Comparison of ENCODE assay signal across 29 mouse cellular contexts in genomic region chr13:37240048-37240447, GRCm38 (mm10).
DNase-seq lines count a peak whose midpoint lies in the region; ATAC-seq and TF ChIP-seq lines count a peak whose summit lies in the region.
"Had no signal": no experiment of that assay in that cellular context is flagged by ENCODE, and none has a peak within 500 bp of the region (broad histone marks: within the 10 kb centered on the region; RNA-seq: fewer than 3 reads in every experiment).

No protein-coding gene starts in this region.

- no peak for TF ChIP-seq CTCF in cerebellum, adult 2 months (IDR thresholded peaks at IDR 0.05; ENCODE audit: borderline replicate concordance, insufficient read depth, low read depth, low read length)

- ATAC-seq in forebrain, embryonic 13.5 days, result peak; percentile 63; the same call in 1 of the 2 replicates
- ATAC-seq in forebrain, embryonic 12.5 days (ENCODE audit: low FRiP score), result no peak
- ATAC-seq: intestine, embryonic 16.5 days; liver, embryonic 12.5 days; liver, postnatal 0 days; midbrain, embryonic 16.5 days had no signal

- H3K9me3 ChIP-seq in forebrain, embryonic 13.5 days (replicated peaks), result no peaks in the 10 kb centered on the region
- H3K9me3 ChIP-seq in forebrain, embryonic 12.5 days, result no peaks in the 10 kb centered on the region
- H3K9me3 ChIP-seq: G1E; hindbrain, embryonic 13.5 days; liver, embryonic 12.5 days had no signal

- no peak overlapping the region for H3K9ac ChIP-seq in forebrain, embryonic 13.5 days
- H3K9ac ChIP-seq in forebrain, embryonic 12.5 days, result no peak overlapping the region
- H3K9ac ChIP-seq: hindbrain, embryonic 13.5 days; liver, embryonic 12.5 days; liver, postnatal 0 days had no signal

- DNase-seq in cerebellum, adult 2 months, result peak; percentile 8 to 15
- no peak for DNase-seq in cerebellum, postnatal 4 days (ENCODE audit: low spot score in 2 of 2)
- peak; percentile 24 for DNase-seq in layer of hippocampus, adult 9-11 months
- DNase-seq in layer of hippocampus, adult 11-12 months (ENCODE audit: low spot score), result no peak
- peak; percentile 44 for DNase-seq in brain, adult 2 months (ENCODE audit: low read depth, low spot score)
- no peak for DNase-seq in urinary bladder, postnatal 25 days (ENCODE audit: low spot score)
- DNase-seq: adrenal gland, adult 8-10 months; gastrocnemius, adult 2 months; gastrocnemius, postnatal 36 days; heart, adult 18-20 months; heart, postnatal 4 days; kidney, adult 8-10 months; kidney, postnatal 4 days; liver, postnatal 0 days; lung, postnatal 36 days; spleen, adult 18-20 months; thymus, postnatal 14 days had no signal

- no peak for TF ChIP-seq POLR2A in cerebellum, adult 2 months (IDR thresholded peaks at IDR 0.05; ENCODE audit: borderline replicate concordance, insufficient read depth, low read length)

- H3K27ac ChIP-seq in cerebellum, adult 2 months (ENCODE audit: insufficient read depth, low read length), result no peak overlapping the region
- no peak overlapping the region for H3K27ac ChIP-seq in forebrain, embryonic 13.5 days
- H3K27ac ChIP-seq in forebrain, embryonic 12.5 days, result no peak overlapping the region
- H3K27ac ChIP-seq: gastrocnemius, adult 2 months; hindbrain, embryonic 13.5 days; kidney, postnatal 0 days; left cerebral cortex, adult 2 months; liver, embryonic 12.5 days had no signal

- H3K4me2 ChIP-seq in forebrain, embryonic 13.5 days, result no peak overlapping the region
- H3K4me2 ChIP-seq in forebrain, embryonic 12.5 days, result no peak overlapping the region
- H3K4me2 ChIP-seq: heart, embryonic 11.5 days; hindbrain, embryonic 13.5 days; liver, embryonic 12.5 days; midbrain, embryonic 11.5 days had no signal

- H3K4me1 ChIP-seq in cerebellum, adult 2 months (ENCODE audit: control insufficient read depth, insufficient read depth, low read length), result no peaks in the 10 kb centered on the region
- H3K4me1 ChIP-seq in forebrain, embryonic 13.5 days, result no peaks in the 10 kb centered on the region
- no peaks in the 10 kb centered on the region for H3K4me1 ChIP-seq in forebrain, embryonic 12.5 days
- H3K4me1 ChIP-seq: hindbrain, embryonic 13.5 days; liver, embryonic 12.5 days had no signal

- H3K36me3 ChIP-seq in forebrain, embryonic 13.5 days (ENCODE audit: poor library complexity, severe bottlenecking), result no peaks in the 10 kb centered on the region
- no peaks in the 10 kb centered on the region for H3K36me3 ChIP-seq in forebrain, embryonic 12.5 days (replicated peaks)
- H3K36me3 ChIP-seq: G1E; hindbrain, embryonic 13.5 days; liver, embryonic 12.5 days had no signal

- no peaks in the 10 kb centered on the region for H3K27me3 ChIP-seq in cerebellum, adult 2 months (ENCODE audit: control insufficient read depth, insufficient read depth, low read length)
- H3K27me3 ChIP-seq in forebrain, embryonic 13.5 days, result no peaks in the 10 kb centered on the region
- no peaks in the 10 kb centered on the region for H3K27me3 ChIP-seq in forebrain, embryonic 12.5 days
- H3K27me3 ChIP-seq: hindbrain, embryonic 13.5 days; liver, embryonic 12.5 days had no signal

- H3K4me3 ChIP-seq in cerebellum, adult 2 months (replicated peaks; ENCODE audit: insufficient read depth, low read depth, low read length), result no peak overlapping the region
- no peak overlapping the region for H3K4me3 ChIP-seq in forebrain, embryonic 13.5 days
- no peak overlapping the region for H3K4me3 ChIP-seq in forebrain, embryonic 12.5 days (replicated peaks)
- H3K4me3 ChIP-seq: erythroblast, embryonic 14.5 days; gastrocnemius, adult 2 months; hindbrain, embryonic 13.5 days; left cerebral cortex, adult 2 months; liver, embryonic 12.5 days had no signal

- WGBS in cerebellum, adult 2 months, result 43% methylated on average over 5 of the region's 5 CpGs
- WGBS in forebrain, embryonic 13.5 days, result 86% methylated on average over 5 of the region's 5 CpGs
- WGBS in forebrain, embryonic 12.5 days, result 90% methylated on average over 5 of the region's 5 CpGs

Comparison
In these comparisons a context has a peak if more than half of its experiments do, and no peak if none do; other contexts are left out.
1. DNase-seq: peak in cerebellum, adult 2 months (2 of 2), layer of hippocampus, adult 9-11 months (single experiment) and brain, adult 2 months (single experiment); none in cerebellum, postnatal 4 days (0 of 2), layer of hippocampus, adult 11-12 months (single experiment) and urinary bladder, postnatal 25 days (single experiment).